Mouse (Mus musculus) kidney, postnatal 0 days (tissue): ENCODE measurements around the gene Farp1. TPM values are rescaled to one million over a fixed set of nuclear protein-coding genes. Genes with fewer than 3 reads are reported as not detected.

Experiments
- ATAC-seq: fragments of 200-750 bp; cut with Nextera tagmentation; replicated peaks from 2 replicates; pipeline ENCODE4 v1.8.0; 2017; ENCODE audit warnings: low read depth, moderate number of reproducible peaks, moderate TSS enrichment, moderate library complexity; ENCODE audit not compliant: low FRiP score
- DNase-seq: peaks from one replicate; pipeline ENCODE4 v3.0.0-alpha.2; 2016; ENCODE audit warnings: low spot score
- H3K27ac ChIP-seq: fragments of 300-500 bp; sonication (generic); 2 replicates; pipeline ENCODE4 v1.5.1; 2014; ENCODE audit warnings: mild to moderate bottlenecking
- H3K27me3 ChIP-seq: fragments of 300-500 bp; sonication (generic); 2 replicates; pipeline ENCODE4 v1.6.1; 2014; ENCODE audit warnings: low read length, mixed read lengths; ENCODE audit not compliant: insufficient read depth
- H3K36me3 ChIP-seq: fragments of 300-500 bp; sonication (generic); 2 replicates; pipeline ENCODE4 v1.6.1; 2014; ENCODE audit warnings: low read length, mixed read lengths; ENCODE audit not compliant: insufficient read depth
- H3K4me1 ChIP-seq: fragments of 300-500 bp; sonication (generic); replicated peaks from 2 replicates; pipeline ENCODE4 v1.6.1; 2014; ENCODE audit warnings: antibody characterized with exemption, low read length, mixed read lengths; ENCODE audit not compliant: insufficient read depth
- H3K4me2 ChIP-seq: fragments of 300-500 bp; sonication (generic); 2 replicates; pipeline ENCODE4 v1.6.1; 2014; ENCODE audit warnings: mild to moderate bottlenecking, low read length, moderate library complexity, mixed read lengths
- H3K4me3 ChIP-seq: fragments of 300-500 bp; sonication (generic); replicated peaks from 2 replicates; pipeline ENCODE4 v1.5.1; 2014; ENCODE audit warnings: low read depth, low read length
- H3K9ac ChIP-seq: fragments of 300-500 bp; sonication (generic); 2 replicates; pipeline ENCODE4 v1.6.1; 2014; ENCODE audit warnings: low read depth, low read length
- H3K9me3 ChIP-seq: fragments of 300-500 bp; sonication (generic); replicated peaks from 2 replicates; pipeline ENCODE4 v1.6.1; 2016; ENCODE audit warnings: low read length, inconsistent platforms, mixed read lengths
- CTCF ChIP-seq: IDR thresholded peaks from 2 replicates; pipeline ENCODE4 v1.5.1; 2016; ENCODE audit warnings: antibody characterized with exemption, low read depth, mild to moderate bottlenecking, moderate library complexity
- WGBS: fragments of 180-500 bp; shearing (Covaris S2); extraction: QIAGEN DNeasy Blood & Tissue Kit; methylation state at CpG from one replicate; pipeline ENCODE4 v1.1.7; 2014; 5-methylcytosine and 5-hydroxymethylcytosine counted together
- polyA plus RNA-seq: library from polyadenylated mRNA; unstranded; fragments of >200 nt; fragmentation: Nextera tagmentation; extraction: Ambion mirVana; gene quantifications from 2 replicates; pipeline ENCODE4 v1.2.1, GENCODE M21; 2015

Farp1 gene
- polyA plus RNA-seq, 1 experiment from 2014 or later, result 23.4 TPM

- no peaks in the 10 kb centered on the region for H3K36me3 ChIP-seq
- DNase-seq (no peak), ATAC-seq (no peak)
- no peak overlapping the region for H3K9ac ChIP-seq
- no peak overlapping the region for H3K27ac ChIP-seq
- peaks cover 51% of the 10 kb centered on the region for H3K4me1 ChIP-seq
- TF ChIP-seq CTCF, result no peak
- H3K27me3 ChIP-seq, result no peaks in the 10 kb centered on the region
- WGBS, result 69% methylated on average over 2 of the region's 2 CpGs
- no peaks in the 10 kb centered on the region for H3K9me3 ChIP-seq
- H3K4me2 ChIP-seq, result no peak overlapping the region
- no peak overlapping the region for H3K4me3 ChIP-seq
Measured at GRCm38 (mm10) chr14:121099876-121100275, 64.9 kb downstream of the Farp1 start.

- no peaks in the 10 kb centered on the region for H3K27me3 ChIP-seq
- no peak overlapping the region for H3K4me2 ChIP-seq
- WGBS, result 11% methylated on average over 2 of the region's 2 CpGs
- ATAC-seq, result no peak
- peaks cover 56% of the 10 kb centered on the region for H3K4me1 ChIP-seq
- no peak overlapping the region for H3K9ac ChIP-seq
- H3K36me3 ChIP-seq, result no peaks in the 10 kb centered on the region
- TF ChIP-seq CTCF, result no peak
- H3K27ac ChIP-seq, result peak overlapping the region; percentile 68
- H3K4me3 ChIP-seq, result no peak overlapping the region
- no peaks in the 10 kb centered on the region for H3K9me3 ChIP-seq
- no peak for DNase-seq
Measured at GRCm38 (mm10) chr14:121100829-121101228, 65.8 kb downstream of the Farp1 start.

- Histone ChIP-seq H3K4me3 (no peak overlapping the region), H3K9me3 (no peaks in the 10 kb centered on the region), H3K4me2 (no peak overlapping the region), H3K4me1 (peaks cover 63% of the 10 kb centered on the region), H3K9ac (no peak overlapping the region), H3K27me3 (no peaks in the 10 kb centered on the region), H3K36me3 (no peaks in the 10 kb centered on the region), H3K27ac (peak overlapping the region; percentile 68)
- no peak for ATAC-seq
- TF ChIP-seq CTCF, result no peak
- no peak for DNase-seq
- 47% methylated on average over 5 of the region's 5 CpGs for WGBS
Measured at GRCm38 (mm10) chr14:121101531-121101930, 66.5 kb downstream of the Farp1 start.

DNA sequence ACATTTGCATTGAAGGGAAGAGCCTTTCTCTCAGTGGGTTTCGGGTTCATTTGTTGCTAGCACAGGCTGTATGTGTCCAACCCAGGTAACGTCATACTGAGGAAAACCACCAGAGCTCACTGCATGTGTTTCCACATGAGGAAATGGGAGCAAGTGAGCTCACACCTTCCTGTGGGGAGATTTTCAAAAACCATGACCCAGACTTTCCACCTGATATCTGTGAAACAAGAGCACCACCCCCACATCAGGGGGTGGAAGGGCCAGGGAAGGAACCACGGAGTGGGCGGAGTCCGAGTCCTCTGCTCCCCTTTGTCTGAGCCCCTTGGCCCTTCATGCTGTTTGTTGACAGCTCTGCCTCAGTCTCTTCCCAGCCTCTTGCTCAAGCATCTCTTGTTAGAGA lies 67.6 kb downstream of the Farp1 start:
- TF ChIP-seq CTCF, result no peak
- no peaks in the 10 kb centered on the region for H3K36me3 ChIP-seq
- DNase-seq (no peak), ATAC-seq (no peak)
- H3K4me1 ChIP-seq, result peaks cover 66% of the 10 kb centered on the region
- H3K27me3 ChIP-seq, result no peaks in the 10 kb centered on the region
- H3K9me3 ChIP-seq, result no peaks in the 10 kb centered on the region
- no peak overlapping the region for H3K4me3 ChIP-seq
- H3K9ac ChIP-seq, result no peak overlapping the region
- no peak overlapping the region for H3K4me2 ChIP-seq
- 80% methylated on average over 5 of the region's 5 CpGs for whole genome bisulfite sequencing
- peak overlapping the region; percentile 62; the same call in 1 of the 2 replicates for H3K27ac ChIP-seq

GRCm38 (mm10) chr14:121103459-121103858 lies 68.5 kb downstream of the Farp1 start:
- H3K36me3 ChIP-seq, result no peaks in the 10 kb centered on the region
- H3K4me2 ChIP-seq, result no peak overlapping the region
- no peaks in the 10 kb centered on the region for H3K9me3 ChIP-seq
- WGBS, result 44% methylated on average over 9 of the region's 9 CpGs
- no peak overlapping the region for H3K9ac ChIP-seq
- ATAC-seq (no peak), DNase-seq (peak; percentile 69)
- H3K27me3 ChIP-seq, result no peaks in the 10 kb centered on the region
- no peak for TF ChIP-seq CTCF
- H3K27ac ChIP-seq, result peak overlapping the region; percentile 62
- H3K4me1 ChIP-seq, result peaks cover 66% of the 10 kb centered on the region
- no peak overlapping the region for H3K4me3 ChIP-seq

GRCm38 (mm10) chr14:121104760-121105329 lies 69.8 kb downstream of the Farp1 start:
- peaks cover 63% of the 10 kb centered on the region for H3K4me1 ChIP-seq

More at GRCm38 (mm10) chr14:121104760-121105329, 69.8 kb downstream of the Farp1 start:
- H3K4me2 ChIP-seq, result 0 out of 2 replicates have a peak overlapping the region, but pooled peaks have one; percentile 5
- DNase-seq (no peak), ATAC-seq (no peak)
- peak overlapping the region; percentile 39; the same call in 1 of the 2 replicates for H3K27ac ChIP-seq
- H3K4me3 ChIP-seq, result no peak overlapping the region
- no peaks in the 10 kb centered on the region for H3K36me3 ChIP-seq
- no peak overlapping the region for H3K9ac ChIP-seq
- 33% methylated on average over 7 of the region's 7 CpGs for WGBS
- no peak for TF ChIP-seq CTCF
- H3K9me3 ChIP-seq, result no peaks in the 10 kb centered on the region
- no peaks in the 10 kb centered on the region for H3K27me3 ChIP-seq
